Mouse (Mus musculus): ENCODE data around the gene Coa3.

The Coa3 gene

GRCm38 (mm10) chr11:101282896-101283295, 4.0 kb upstream of the Coa3 start:
- DNase-seq (ENCODE audit: low read depth, low spot score), result no peak

- no peak for DNase-seq (ENCODE audit: low read depth, low spot score)
Measured at GRCm38 (mm10) chr11:101280837-101281236, 1.9 kb upstream of the Coa3 start.

- DNase-seq (ENCODE audit: low read depth, low spot score), result no peak
Measured at GRCm38 (mm10) chr11:101279193-101279569, 267 bp upstream of the Coa3 start.

GRCm38 (mm10) chr11:101277381-101278222, 1.3 kb downstream of the Coa3 start:
- DNase-seq (ENCODE audit: low read depth, low spot score), result no peak

GRCm38 (mm10) chr11:101276319-101277070, 2.4 kb downstream of the Coa3 start:
- DNase-seq (ENCODE audit: low read depth, low spot score), result no peak

GRCm38 (mm10) chr11:101275309-101275708, 3.6 kb downstream of the Coa3 start:
- no peak for DNase-seq (ENCODE audit: low read depth, low spot score)

- DNase-seq (ENCODE audit: low read depth, low spot score), result no peak
Measured at GRCm38 (mm10) chr11:101272446-101272845, 6.5 kb downstream of the Coa3 start.

- no peak for DNase-seq (ENCODE audit: low read depth, low spot score)
Measured at GRCm38 (mm10) chr11:101269577-101270116, 9.3 kb downstream of the Coa3 start.

- DNase-seq (ENCODE audit: low read depth, low spot score), result no peak
Measured at GRCm38 (mm10) chr11:101265906-101266305, 13.0 kb downstream of the Coa3 start.

- DNase-seq (ENCODE audit: low read depth, low spot score), result no peak
Measured at GRCm38 (mm10) chr11:101264954-101265471, 13.9 kb downstream of the Coa3 start.

GRCm38 (mm10) chr11:101263989-101264280, 15.0 kb downstream of the Coa3 start:
- no peak for DNase-seq (ENCODE audit: low read depth, low spot score)

GRCm38 (mm10) chr11:101263138-101263988, 15.6 kb downstream of the Coa3 start:
- no peak for DNase-seq (ENCODE audit: low read depth, low spot score)

- no peak for DNase-seq (ENCODE audit: low read depth, low spot score)
Measured at GRCm38 (mm10) chr11:101262272-101262967, 16.5 kb downstream of the Coa3 start.

- DNase-seq (ENCODE audit: low read depth, low spot score), result no peak
Measured at GRCm38 (mm10) chr11:101260826-101261380, 18.0 kb downstream of the Coa3 start.

GRCm38 (mm10) chr11:101259948-101260825, 18.7 kb downstream of the Coa3 start, which contains the start of gene Wnk4:
TSS of gene Wnk4 (plus strand) at chr11:101260567.
- DNase-seq (ENCODE audit: low read depth, low spot score), result peak; percentile 64

GRCm38 (mm10) chr11:101259261-101259712, 19.6 kb downstream of the Coa3 start:
- DNase-seq (ENCODE audit: low read depth, low spot score), result no peak

GRCm38 (mm10) chr11:101255826-101256775, 22.8 kb downstream of the Coa3 start:
- DNase-seq (ENCODE audit: low read depth, low spot score), result no peak

All from forelimb bud, embryonic 11.5 days (tissue).